Mouse (Mus musculus) heart, adult 2 months (tissue): ENCODE data around the gene Exoc3l2.

Experiments used
- CTCF ChIP-seq: fragments of 200-600 bp; IDR thresholded peaks from 2 replicates; pipeline ENCODE4 v1.8.1; 2022; ENCODE audit warnings: antibody characterized with exemption, mild to moderate bottlenecking, moderate library complexity
- EP300 ChIP-seq: fragments of 200-500 bp; IDR thresholded peaks from 2 replicates; pipeline ENCODE4 v1.6.1; 2011; ENCODE audit warnings: low read depth, low read length, control low read depth; ENCODE audit not compliant: insufficient read depth
- POLR2A ChIP-seq: fragments of 200-500 bp; IDR thresholded peaks from 2 replicates; pipeline ENCODE4 v1.6.1; 2011; ENCODE audit warnings: mild to moderate bottlenecking, low read depth, low read length, control low read depth; ENCODE audit not compliant: insufficient read depth

DNA sequence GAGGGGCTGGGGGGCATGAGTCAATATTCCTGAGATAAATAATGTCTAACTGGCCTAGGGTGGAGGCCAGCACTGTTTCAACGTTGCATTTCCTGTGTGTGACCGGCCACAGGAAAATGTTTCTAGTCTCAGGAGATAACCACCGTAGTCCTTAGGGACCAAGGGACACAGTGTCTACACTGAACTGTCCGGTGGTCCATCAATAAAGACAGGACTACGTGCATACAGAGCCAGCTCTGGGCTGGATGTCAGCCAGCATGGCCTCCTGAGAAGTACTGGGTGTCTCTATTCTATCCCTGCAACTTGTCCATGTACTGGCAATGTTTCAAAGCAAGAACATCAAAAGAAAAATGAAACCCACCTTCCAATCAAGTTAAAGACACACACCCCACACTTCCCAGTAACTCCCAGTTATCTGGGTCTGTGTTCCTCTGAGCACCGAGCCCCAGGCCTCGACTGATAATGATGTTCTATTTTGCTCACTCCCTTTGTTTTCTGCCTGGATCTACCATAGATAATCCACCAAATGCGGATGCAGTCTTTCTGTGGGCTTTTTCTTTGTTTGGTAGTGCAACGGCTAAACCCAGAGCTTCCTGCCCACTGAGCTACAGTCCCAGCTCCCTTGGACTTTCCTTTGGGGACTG, 21.6 kb upstream of the Exoc3l2 start:
- TF ChIP-seq CTCF (no peak), EP300 (no peak), POLR2A (no peak)
